Mouse (Mus musculus): ENCODE data around the gene Taf1a. TPM values are rescaled to one million over a fixed set of nuclear protein-coding genes. Genes with fewer than 3 reads are reported as not detected.
A peak's percentile ranks its signal among the peaks of the same experiment; 100 is the strongest.
"Not testable (repeated sequence)": the region's sequence is repeated elsewhere in the genome, so short reads cannot be mapped to it uniquely, and the experiment has no call there.

Gene Taf1a
- polyA plus RNA-seq, 1 experiment from 2014 or later, result 19.1 TPM

GRCm38 (mm10) chr1:183369427-183370014, 19.3 kb upstream of the Taf1a start, which contains the start of gene Mia3:
Gene Mia3 (minus strand): TSS chr1:183369553.
- H3K4me2 ChIP-seq, result peak within 1 kb of the TSS; percentile 88
- no peaks in the 10 kb centered on the region for H3K27me3 ChIP-seq
- H3K4me3 ChIP-seq, result peak within 1 kb of the TSS; percentile 74
- WGBS, result under 1% methylated on average over 45 of the region's 51 CpGs
- ATAC-seq, result peak; percentile 98
- H3K9ac ChIP-seq, result peak within 1 kb of the TSS; percentile 83
- no peaks in the 10 kb centered on the region for H3K9me3 ChIP-seq (replicated peaks)
- peaks cover 7% of the 10 kb centered on the region for H3K36me3 ChIP-seq (ENCODE audit: poor library complexity, severe bottlenecking)
- peaks cover 16% of the 10 kb centered on the region for H3K4me1 ChIP-seq
- peak within 1 kb of the TSS; percentile 59 for H3K27ac ChIP-seq

GRCm38 (mm10) chr1:183374728-183375127, 14.1 kb upstream of the Taf1a start:
- Histone ChIP-seq H3K4me2 (no peak overlapping the region), H3K9ac (no peak overlapping the region), H3K27me3 (no peaks in the 10 kb centered on the region), H3K4me1 (no peaks in the 10 kb centered on the region), H3K27ac (no peak overlapping the region), H3K36me3 (ENCODE audit: poor library complexity, severe bottlenecking) (no peaks in the 10 kb centered on the region), H3K9me3 (replicated peaks) (0 out of 2 replicates have a peak, but pooled peaks cover 5% of the 10 kb centered on the region), H3K4me3 (no peak overlapping the region)
- ATAC-seq, result no peak
- 73% methylated on average over 5 of the region's 5 CpGs for WGBS

GRCm38 (mm10) chr1:183377045-183377444, 11.7 kb upstream of the Taf1a start:
- H3K4me1 ChIP-seq, result no peaks in the 10 kb centered on the region
- H3K4me3 ChIP-seq, result no peak overlapping the region
- H3K9me3 ChIP-seq (replicated peaks), result 0 out of 2 replicates have a peak, but pooled peaks cover 5% of the 10 kb centered on the region
- no peak overlapping the region for H3K27ac ChIP-seq
- no peak overlapping the region for H3K4me2 ChIP-seq
- ATAC-seq, result no peak
- H3K27me3 ChIP-seq, result 0 out of 2 replicates have a peak, but pooled peaks cover 3% of the 10 kb centered on the region
- no peak overlapping the region for H3K9ac ChIP-seq
- H3K36me3 ChIP-seq (ENCODE audit: poor library complexity, severe bottlenecking), result no peaks in the 10 kb centered on the region
- WGBS, result 78% methylated on average over 4 of the region's 4 CpGs

GRCm38 (mm10) chr1:183378321-183378941, 10.3 kb upstream of the Taf1a start:
- Histone ChIP-seq H3K27ac (no peak overlapping the region), H3K9ac (no peak overlapping the region), H3K4me3 (no peak overlapping the region), H3K9me3 (replicated peaks) (0 out of 2 replicates have a peak, but pooled peaks cover 5% of the 10 kb centered on the region), H3K36me3 (ENCODE audit: poor library complexity, severe bottlenecking) (no peaks in the 10 kb centered on the region), H3K27me3 (peaks cover 13% of the 10 kb centered on the region; the same call in 1 of the 2 replicates), H3K4me2 (no peak overlapping the region), H3K4me1 (no peaks in the 10 kb centered on the region)
- 88% methylated on average over 10 of the region's 10 CpGs for WGBS
- no peak for ATAC-seq

- not testable (repeated sequence) for H3K4me1 ChIP-seq; H3K4me3 ChIP-seq; H3K36me3 ChIP-seq (ENCODE audit: poor library complexity, severe bottlenecking); H3K9ac ChIP-seq; H3K9me3 ChIP-seq (replicated peaks); H3K4me2 ChIP-seq; H3K27ac ChIP-seq; ATAC-seq
- 83% methylated on average over 3 of the region's 3 CpGs for WGBS
- peaks cover 16% of the 10 kb centered on the region for H3K27me3 ChIP-seq
Observed at GRCm38 (mm10) chr1:183379376-183379775, 9.4 kb upstream of the Taf1a start.

GRCm38 (mm10) chr1:183381816-183382215, 7.0 kb upstream of the Taf1a start:
- WGBS, result 89% methylated on average over 5 of the region's 5 CpGs
- Histone ChIP-seq H3K9me3 (replicated peaks) (no peaks in the 10 kb centered on the region), H3K27ac (no peak overlapping the region), H3K27me3 (peaks cover 35% of the 10 kb centered on the region), H3K4me2 (no peak overlapping the region), H3K36me3 (ENCODE audit: poor library complexity, severe bottlenecking) (no peaks in the 10 kb centered on the region), H3K9ac (no peak overlapping the region), H3K4me1 (no peaks in the 10 kb centered on the region), H3K4me3 (no peak overlapping the region)
- ATAC-seq, result no peak

- WGBS, result 92% methylated on average over 2 of the region's 2 CpGs
- Histone ChIP-seq H3K4me2 (no peak overlapping the region), H3K9ac (no peak overlapping the region), H3K27me3 (peaks cover 40% of the 10 kb centered on the region), H3K27ac (no peak overlapping the region), H3K4me3 (no peak overlapping the region), H3K36me3 (ENCODE audit: poor library complexity, severe bottlenecking) (no peaks in the 10 kb centered on the region), H3K9me3 (replicated peaks) (no peaks in the 10 kb centered on the region), H3K4me1 (no peaks in the 10 kb centered on the region)
- ATAC-seq, result no peak
Observed at GRCm38 (mm10) chr1:183382621-183383020, 6.2 kb upstream of the Taf1a start.

GRCm38 (mm10) chr1:183387421-183387820, 1.4 kb upstream of the Taf1a start:
- WGBS, result 92% methylated on average over 3 of the region's 3 CpGs
- H3K4me1 ChIP-seq, result peaks cover 12% of the 10 kb centered on the region
- not testable (repeated sequence) for H3K9me3 ChIP-seq (replicated peaks); H3K36me3 ChIP-seq (ENCODE audit: poor library complexity, severe bottlenecking); H3K4me3 ChIP-seq; H3K27ac ChIP-seq; ATAC-seq; H3K9ac ChIP-seq; H3K4me2 ChIP-seq
- H3K27me3 ChIP-seq, result peaks cover 33% of the 10 kb centered on the region

- H3K36me3 ChIP-seq (ENCODE audit: poor library complexity, severe bottlenecking), result peaks cover 74% of the 10 kb centered on the region
- 94% methylated on average over 3 of the region's 3 CpGs for WGBS
- no peak overlapping the region for H3K27ac ChIP-seq
- no peak overlapping the region for H3K4me2 ChIP-seq
- H3K4me3 ChIP-seq, result no peak overlapping the region
- no peak overlapping the region for H3K9ac ChIP-seq
- no peaks in the 10 kb centered on the region for H3K4me1 ChIP-seq
- no peaks in the 10 kb centered on the region for H3K9me3 ChIP-seq (replicated peaks)
- H3K27me3 ChIP-seq, result no peaks in the 10 kb centered on the region
- no peak for ATAC-seq
Observed at GRCm38 (mm10) chr1:183403396-183403795, 14.6 kb downstream of the Taf1a start.

- Histone ChIP-seq H3K27me3 (no peaks in the 10 kb centered on the region), H3K4me3 (no peak overlapping the region), H3K9me3 (replicated peaks) (no peaks in the 10 kb centered on the region), H3K4me1 (no peaks in the 10 kb centered on the region), H3K4me2 (no peak overlapping the region), H3K27ac (no peak overlapping the region), H3K36me3 (ENCODE audit: poor library complexity, severe bottlenecking) (peaks cover 31% of the 10 kb centered on the region), H3K9ac (no peak overlapping the region)
- ATAC-seq, result no peak
- 91% methylated on average over 15 of the region's 15 CpGs for WGBS
Observed at GRCm38 (mm10) chr1:183414081-183414727, 25.4 kb downstream of the Taf1a start.

- no peak for ATAC-seq
- Histone ChIP-seq H3K4me1 (no peaks in the 10 kb centered on the region), H3K4me3 (no peak within 1 kb of the TSS), H3K27ac (no peak within 1 kb of the TSS), H3K4me2 (no peak within 1 kb of the TSS), H3K36me3 (ENCODE audit: poor library complexity, severe bottlenecking) (no peaks in the 10 kb centered on the region), H3K9ac (no peak within 1 kb of the TSS), H3K9me3 (replicated peaks) (no peaks in the 10 kb centered on the region), H3K27me3 (no peaks in the 10 kb centered on the region)
- 81% methylated on average over 12 of the region's 12 CpGs for WGBS
Observed at GRCm38 (mm10) chr1:183417873-183418272, 29.1 kb downstream of the Taf1a start, which contains the start of gene Hhipl2. Gene Hhipl2 (plus strand): TSS chr1:183418215.

GRCm38 (mm10) chr1:183419741-183420140, 31.0 kb downstream of the Taf1a start:
- no peaks in the 10 kb centered on the region for H3K36me3 ChIP-seq (ENCODE audit: poor library complexity, severe bottlenecking)
- no peak for ATAC-seq
- no peak overlapping the region for H3K27ac ChIP-seq
- H3K27me3 ChIP-seq, result no peaks in the 10 kb centered on the region
- H3K4me3 ChIP-seq, result no peak overlapping the region
- no peaks in the 10 kb centered on the region for H3K9me3 ChIP-seq (replicated peaks)
- no peaks in the 10 kb centered on the region for H3K4me1 ChIP-seq
- WGBS, result 83% methylated on average over 7 of the region's 7 CpGs
- H3K9ac ChIP-seq, result no peak overlapping the region
- no peak overlapping the region for H3K4me2 ChIP-seq
